Mouse (Mus musculus): ENCODE data around the gene Gdf15. TPM values are rescaled to one million over a fixed set of nuclear protein-coding genes. Genes with fewer than 3 reads are reported as not detected.

Gene Gdf15
- total RNA-seq (2012; rRNA removed) (0.15 and 1.8 TPM in 2 replicates), polyA plus RNA-seq (2012; ENCODE audit: insufficient read depth in 1 of 2, insufficient read length in 2 of 2, low read depth in 1 of 2, low replicate concordance in 2 of 2, missing spikeins in 1 of 2) (under 1 TPM in 1 of 2 experiments, not detected in 1; 0.63 TPM)

GRCm38 (mm10) chr8:70632346-70632892 is at the start of gene Gdf15:
Gdf15 (minus strand) TSS chr8:70632456.
- 0 out of 4 replicates have a peak, but pooled peaks cover 0 to 6% of the 10 kb centered on the region in 2 experiments for H3K36me3 ChIP-seq (ENCODE audit: control insufficient read depth in 1 of 2, insufficient read depth in 2 of 2, low read length in 2 of 2)
- peaks cover 6 to 21% of the 10 kb centered on the region in 2 experiments for H3K4me1 ChIP-seq (ENCODE audit: control insufficient read depth in 1 of 2, insufficient read depth in 2 of 2, low read length in 2 of 2)
- no peaks in the 10 kb centered on the region for H3K9me3 ChIP-seq (replicated peaks; ENCODE audit: insufficient read depth, low read length)
- no peak for TF ChIP-seq NRF1 (IDR thresholded peaks at IDR 0.05; ENCODE audit: insufficient read depth, low read depth, low read length, poor library complexity, severe bottlenecking)
- TF ChIP-seq UBTF (IDR thresholded peaks at IDR 0.05; ENCODE audit: borderline replicate concordance, insufficient read depth, low read depth, low read length), result no peak
- no peak for TF ChIP-seq MAZ (IDR thresholded peaks at IDR 0.05; ENCODE audit: low read depth, low read length)
- TF ChIP-seq ZMIZ1 (IDR thresholded peaks at IDR 0.05; ENCODE audit: low read depth, low read length), result no peak
- no peak for TF ChIP-seq POLR2A (IDR thresholded peaks at IDR 0.05; ENCODE audit: control insufficient read depth in 1 of 2, insufficient read depth in 1 of 2, low read depth in 1 of 2, low read length in 2 of 2, poor library complexity in 1 of 2)
- no peak for TF ChIP-seq MXI1 (IDR thresholded peaks at IDR 0.05; ENCODE audit: low read depth, low read length)
- no peak for TF ChIP-seq GATA1 (IDR thresholded peaks at IDR 0.05; ENCODE audit: low read depth, low read length)
- no peak for TF ChIP-seq ZC3H11A (IDR thresholded peaks at IDR 0.05; ENCODE audit: low read depth, low read length)
- TF ChIP-seq CHD1 (IDR thresholded peaks at IDR 0.05; ENCODE audit: low read depth, low read length), result no peak
- TF ChIP-seq TBP (IDR thresholded peaks at IDR 0.05; ENCODE audit: low read depth, low read length), result no peak
- TF ChIP-seq SIN3A (IDR thresholded peaks at IDR 0.05; ENCODE audit: low read length), result no peak
- TF ChIP-seq MYC (IDR thresholded peaks at IDR 0.05; ENCODE audit: low read depth, low read length), result no peak
- TF ChIP-seq TCF12 (IDR thresholded peaks at IDR 0.05; ENCODE audit: low read depth, low read length), result no peak
- no peak for TF ChIP-seq BHLHE40 (IDR thresholded peaks at IDR 0.05; ENCODE audit: borderline replicate concordance, low read depth, low read length)
- TF ChIP-seq RAD21 (IDR thresholded peaks at IDR 0.05; ENCODE audit: low read depth, low read length), result no peak
- no peak for TF ChIP-seq ZKSCAN1 (IDR thresholded peaks at IDR 0.05; ENCODE audit: low read depth, low read length)
- H3K4me3 ChIP-seq (ENCODE audit: control insufficient read depth in 1 of 2, insufficient read depth in 1 of 2, low read depth in 2 of 2, low read length in 2 of 2), result peak within 1 kb of the TSS; percentile 53 to 63
- H3K27me3 ChIP-seq (ENCODE audit: control insufficient read depth in 1 of 2, insufficient read depth in 2 of 2, low read length in 2 of 2), result no peaks in the 10 kb centered on the region
- no peaks in the 10 kb centered on the region; the same call in 1 of the 2 replicates for H3K79me2 ChIP-seq (ENCODE audit: control insufficient read depth, insufficient read depth, low read length, poor library complexity)
- no peak for DNase-seq (ENCODE audit: low read depth, low spot score)
- peak within 1 kb of the TSS; percentile 83; the same call in 1 of the 2 replicates for H3K27ac ChIP-seq (ENCODE audit: control insufficient read depth, low read depth, low read length)
- peak within 1 kb of the TSS; percentile 80 for H3K9ac ChIP-seq (ENCODE audit: control insufficient read depth, low read depth, low read length, poor library complexity, severe bottlenecking)

- DNase-seq (ENCODE audit: low read depth, low spot score), result no peak
- H3K36me3 ChIP-seq (ENCODE audit: control insufficient read depth in 1 of 2, insufficient read depth in 2 of 2, low read length in 2 of 2), result no peaks in the 10 kb centered on the region
- TF ChIP-seq CTCF (IDR thresholded peaks at IDR 0.05 in 2 of 3, conservative IDR thresholded peaks at IDR 0.05 in 1 of 3; ENCODE audit: control insufficient read depth in 1 of 3, insufficient read depth in 1 of 3, low read depth in 2 of 3, low read length in 3 of 3, poor library complexity in 1 of 3, severe bottlenecking in 1 of 3) (no peak), MAZ (IDR thresholded peaks at IDR 0.05; ENCODE audit: low read depth, low read length) (no peak), TBP (IDR thresholded peaks at IDR 0.05; ENCODE audit: low read depth, low read length) (no peak), POLR2AphosphoS5 (IDR thresholded peaks at IDR 0.05; ENCODE audit: borderline replicate concordance, low read depth, low read length) (no peak), KAT2A (conservative IDR thresholded peaks at IDR 0.05; ENCODE audit: low read depth, low read length) (no peak), EP300 (IDR thresholded peaks at IDR 0.05; ENCODE audit: low read depth in 1 of 2, low read length in 2 of 2) (no peak), ZNF384 (IDR thresholded peaks at IDR 0.05; ENCODE audit: low read depth, low read length) (peak; percentile 29; the same call in 1 of the 2 replicates)
- peaks cover 0 to 5% of the 10 kb centered on the region in 2 experiments; a peak in 3 of 4 replicates for H3K27me3 ChIP-seq (ENCODE audit: control insufficient read depth in 1 of 2, insufficient read depth in 2 of 2, low read length in 2 of 2)
- no peak overlapping the region for H3K27ac ChIP-seq (ENCODE audit: control insufficient read depth, low read depth, low read length)
- no peaks in the 10 kb centered on the region for H3K79me2 ChIP-seq (ENCODE audit: control insufficient read depth, insufficient read depth, low read length, poor library complexity)
- no peaks in the 10 kb centered on the region for H3K9me3 ChIP-seq (replicated peaks; ENCODE audit: insufficient read depth, low read length)
- no peak overlapping the region for H3K4me3 ChIP-seq (ENCODE audit: control insufficient read depth in 1 of 2, insufficient read depth in 1 of 2, low read depth in 2 of 2, low read length in 2 of 2)
- H3K4me1 ChIP-seq (ENCODE audit: control insufficient read depth in 1 of 2, insufficient read depth in 2 of 2, low read length in 2 of 2), result no peaks in the 10 kb centered on the region
- H3K9ac ChIP-seq (ENCODE audit: control insufficient read depth, low read depth, low read length, poor library complexity, severe bottlenecking), result no peak overlapping the region
These were observed 49.2 kb upstream of the Gdf15 start for GRCm38 (mm10) chr8:70681410-70681809.

All from MEL (cell line).